Mouse (Mus musculus): ENCODE results near the gene Olfr690. TPM values are rescaled to one million over a fixed set of nuclear protein-coding genes. Genes with fewer than 3 reads are reported as not detected.
A peak's percentile ranks its signal among the peaks of the same experiment; 100 is the strongest.
"Not testable (repeated sequence)": the region's sequence is repeated elsewhere in the genome, so short reads cannot be mapped to it uniquely, and the experiment has no call there.

The Olfr690 gene
- total RNA-seq (2015) (not detected in 2 replicates), total RNA-seq (2017) (not detected in 2 replicates)

- ATAC-seq (ENCODE audit: poor library complexity, severe bottlenecking): no peak
Observed at GRCm38 (mm10) chr7:105334004-105334403, at the start of gene Olfr690. Gene Olfr690 (minus strand): TSS chr7:105334104.

GRCm38 (mm10) chr7:105380329-105380728 lies 46.4 kb upstream of the Olfr690 start:
- ATAC-seq (ENCODE audit: poor library complexity, severe bottlenecking): peak; percentile 31; the same call in 1 of the 2 replicates

- ATAC-seq (ENCODE audit: poor library complexity, severe bottlenecking): no peak
Observed at GRCm38 (mm10) chr7:105374866-105375265, 41.0 kb upstream of the Olfr690 start, which contains the start of gene Gm5901. Gene Gm5901 (plus strand): TSS chr7:105375038.

GRCm38 (mm10) chr7:105373976-105374375 lies 40.1 kb upstream of the Olfr690 start:
- ATAC-seq (ENCODE audit: poor library complexity, severe bottlenecking): no peak

- peak; percentile 6 for ATAC-seq (ENCODE audit: poor library complexity, severe bottlenecking)
Observed at GRCm38 (mm10) chr7:105373509-105373908, 39.6 kb upstream of the Olfr690 start.

GRCm38 (mm10) chr7:105372912-105373311 lies 39.0 kb upstream of the Olfr690 start:
- peak; percentile 90 for ATAC-seq (ENCODE audit: poor library complexity, severe bottlenecking)

GRCm38 (mm10) chr7:105368521-105368920 lies 34.6 kb upstream of the Olfr690 start:
- no peak for ATAC-seq (ENCODE audit: poor library complexity, severe bottlenecking)

- ATAC-seq (ENCODE audit: poor library complexity, severe bottlenecking): no peak
Observed at GRCm38 (mm10) chr7:105367930-105368329, 34.0 kb upstream of the Olfr690 start, which contains the start of gene Olfr692. Gene Olfr692 (plus strand): TSS chr7:105368230.

GRCm38 (mm10) chr7:105367268-105367667 lies 33.4 kb upstream of the Olfr690 start:
- ATAC-seq (ENCODE audit: poor library complexity, severe bottlenecking): peak; percentile 35; the same call in 1 of the 2 replicates

GRCm38 (mm10) chr7:105361713-105362112 lies 27.8 kb upstream of the Olfr690 start:
- no peak for ATAC-seq (ENCODE audit: poor library complexity, severe bottlenecking)

- ATAC-seq (ENCODE audit: poor library complexity, severe bottlenecking): not testable (repeated sequence)
Observed at GRCm38 (mm10) chr7:105356487-105356886, 22.6 kb upstream of the Olfr690 start.

GRCm38 (mm10) chr7:105356064-105356463 lies 22.2 kb upstream of the Olfr690 start:
- not testable (repeated sequence) for ATAC-seq (ENCODE audit: poor library complexity, severe bottlenecking)

- ATAC-seq (ENCODE audit: poor library complexity, severe bottlenecking): no peak
Observed at GRCm38 (mm10) chr7:105342752-105343151, 8.8 kb upstream of the Olfr690 start.

- ATAC-seq (ENCODE audit: poor library complexity, severe bottlenecking): no peak
Observed at GRCm38 (mm10) chr7:105342170-105342569, 8.3 kb upstream of the Olfr690 start, which contains the start of gene Olfr691. Gene Olfr691 (minus strand): TSS chr7:105342270.

- no peak for ATAC-seq (ENCODE audit: poor library complexity, severe bottlenecking)
Observed at GRCm38 (mm10) chr7:105325302-105325701, 8.6 kb downstream of the Olfr690 start.

GRCm38 (mm10) chr7:105310865-105311264 lies 23.0 kb downstream of the Olfr690 start, which contains the start of gene Olfr689:
Gene Olfr689 (plus strand): TSS chr7:105311165.
- ATAC-seq (ENCODE audit: poor library complexity, severe bottlenecking): no peak

- no peak for ATAC-seq (ENCODE audit: poor library complexity, severe bottlenecking)
Observed at GRCm38 (mm10) chr7:105290051-105290450, 43.9 kb downstream of the Olfr690 start.

GRCm38 (mm10) chr7:105287795-105288194 lies 46.1 kb downstream of the Olfr690 start, which contains the start of gene Olfr688:
Gene Olfr688 (plus strand): TSS chr7:105288095.
- no peak for ATAC-seq (ENCODE audit: poor library complexity, severe bottlenecking)

Other genes starting within 250 kb of the Olfr690 start
- gene Olfr680-ps1, start 241.3 kb downstream of the Olfr690 start, total RNA-seq (2015): not detected in 2 replicates
- gene Olfr680-ps1, start 241.3 kb downstream of the Olfr690 start, total RNA-seq (2017): not detected in 2 replicates
- gene Olfr681, start 217.3 kb downstream of the Olfr690 start, total RNA-seq (2015): not detected in 2 replicates
- not detected in 2 replicates for gene Olfr681, start 217.3 kb downstream of the Olfr690 start, total RNA-seq (2017)
- gene Olfr683, start 187.1 kb downstream of the Olfr690 start, total RNA-seq (2015): not detected in 2 replicates
- not detected in 2 replicates for gene Olfr683, start 187.1 kb downstream of the Olfr690 start, total RNA-seq (2017)
- gene Olfr684, start 170.5 kb downstream of the Olfr690 start, total RNA-seq (2015): not detected in 2 replicates
- gene Olfr684, start 170.5 kb downstream of the Olfr690 start, total RNA-seq (2017): not detected in 2 replicates
- not detected in 2 replicates for gene Olfr685, start 148.1 kb downstream of the Olfr690 start, total RNA-seq (2015)
- gene Olfr685, start 148.1 kb downstream of the Olfr690 start, total RNA-seq (2017): not detected in 2 replicates
- gene Olfr686, start 126.6 kb downstream of the Olfr690 start, total RNA-seq (2015): not detected in 2 replicates
- not detected in 2 replicates for gene Olfr686, start 126.6 kb downstream of the Olfr690 start, total RNA-seq (2017)
- gene Olfr688, start 46.0 kb downstream of the Olfr690 start, total RNA-seq (2015): not detected in 2 replicates
- gene Olfr688, start 46.0 kb downstream of the Olfr690 start, total RNA-seq (2017): not detected in 2 replicates
- not detected in 2 replicates for gene Olfr689, start 22.9 kb downstream of the Olfr690 start, total RNA-seq (2015)
- not detected in 2 replicates for gene Olfr689, start 22.9 kb downstream of the Olfr690 start, total RNA-seq (2017)
- gene Olfr691, start 8.2 kb upstream of the Olfr690 start, total RNA-seq (2015): not detected in 2 replicates
- gene Olfr691, start 8.2 kb upstream of the Olfr690 start, total RNA-seq (2017): not detected in 2 replicates
- not detected in 2 replicates for gene Olfr692, start 34.1 kb upstream of the Olfr690 start, total RNA-seq (2015)
- not detected in 2 replicates for gene Olfr692, start 34.1 kb upstream of the Olfr690 start, total RNA-seq (2017)
- 0.20 TPM in 1 of 2 replicates, not detected in the other for gene Gm5901, start 40.9 kb upstream of the Olfr690 start, total RNA-seq (2015)
- gene Gm5901, start 40.9 kb upstream of the Olfr690 start, total RNA-seq (2017): 0.73 TPM in 1 of 2 replicates, not detected in the other
- 36.2 and 39.6 TPM in 2 replicates for gene Fam160a2, start 66.0 kb upstream of the Olfr690 start, total RNA-seq (2015)
- gene Fam160a2, start 66.0 kb upstream of the Olfr690 start, total RNA-seq (2017): 23.9 and 26.1 TPM in 2 replicates
- gene Cnga4, start 70.5 kb upstream of the Olfr690 start, total RNA-seq (2015): 0.25 TPM in 1 of 2 replicates, not detected in the other
- gene Cnga4, start 70.5 kb upstream of the Olfr690 start, total RNA-seq (2017): not detected in 2 replicates
- gene Cckbr, start 91.6 kb upstream of the Olfr690 start, total RNA-seq (2015): not detected in 2 replicates
- gene Cckbr, start 91.6 kb upstream of the Olfr690 start, total RNA-seq (2017): not detected in 2 replicates
- gene Cavin3, start 148.2 kb upstream of the Olfr690 start, total RNA-seq (2015): not detected in 2 replicates
- gene Cavin3, start 148.2 kb upstream of the Olfr690 start, total RNA-seq (2017): not detected in 2 replicates
- gene Smpd1, start 220.3 kb upstream of the Olfr690 start, total RNA-seq (2015): 25.8 and 26.1 TPM in 2 replicates
- 24.7 and 33.3 TPM in 2 replicates for gene Smpd1, start 220.3 kb upstream of the Olfr690 start, total RNA-seq (2017)
- 1.6 and 1.9 TPM in 2 replicates for gene Apbb1, start 247.5 kb upstream of the Olfr690 start, total RNA-seq (2015)
- 3.7 and 9.5 TPM in 2 replicates for gene Apbb1, start 247.5 kb upstream of the Olfr690 start, total RNA-seq (2017)

All from megakaryocyte, adult 5-6 weeks (primary cell).